Mouse (Mus musculus) myocyte (in vitro differentiated cells): Measurements from ENCODE around the gene Chrne. TPM values are rescaled to one million over a fixed set of nuclear protein-coding genes. Genes with fewer than 3 reads are reported as not detected.

Experiments
- H3K27me3 ChIP-seq: one replicate; pipeline ENCODE4 v1.6.1; 2011; ENCODE audit not compliant: control insufficient read depth, insufficient read depth, insufficient read length
- H3K36me3 ChIP-seq: one replicate; pipeline ENCODE4 v1.6.1; 2011; ENCODE audit not compliant: control insufficient read depth, insufficient read depth
- H3K4me2 ChIP-seq: one replicate; pipeline ENCODE4 v1.6.1; 2011; ENCODE audit warnings: low read depth, control low read depth
- H3K4me3 ChIP-seq: one replicate; pipeline ENCODE4 v1.5.1; 2011; ENCODE audit warnings: mild to moderate bottlenecking, control low read depth, moderate library complexity
- H3K79me2 ChIP-seq: one replicate; pipeline ENCODE4 v1.6.1; 2011; ENCODE audit not compliant: control insufficient read depth, insufficient read depth
- H3ac ChIP-seq: one replicate; pipeline ENCODE4 v1.6.1; 2011; ENCODE audit not compliant: control insufficient read depth, insufficient read length
- CEBPB ChIP-seq: IDR thresholded peaks from 2 replicates; pipeline ENCODE4 v1.6.1; 2011; ENCODE audit warnings: mild to moderate bottlenecking, moderate library complexity; ENCODE audit not compliant: poor library complexity, insufficient read depth, severe bottlenecking
- MAX ChIP-seq: IDR thresholded peaks from one replicate; pipeline ENCODE4 v1.6.1; 2011; ENCODE audit warnings: low read depth, mild to moderate bottlenecking, control low read depth
- MYOD1 ChIP-seq, 3 experiments: IDR thresholded peaks; one replicate each; pipeline ENCODE4 v1.6.1; 2011; ENCODE audit warnings: control low read depth in 2 of 3, low read depth in 2 of 3, mild to moderate bottlenecking in 2 of 3, moderate library complexity in 1 of 3; ENCODE audit not compliant: insufficient read length in 2 of 3, control insufficient read depth in 1 of 3
- MYOG ChIP-seq, 3 experiments: IDR thresholded peaks; one replicate each; pipeline ENCODE4 v1.6.1; 2011; ENCODE audit warnings: control low read depth in 2 of 3, low read depth in 2 of 3, mild to moderate bottlenecking in 2 of 3; ENCODE audit not compliant: insufficient read length in 2 of 3, control insufficient read depth in 1 of 3, insufficient read depth in 1 of 3
- POLR2A ChIP-seq: IDR thresholded peaks from one replicate; pipeline ENCODE4 v1.6.1; 2011; ENCODE audit warnings: low read depth, mild to moderate bottlenecking, control low read depth, moderate library complexity; ENCODE audit not compliant: insufficient read length
- POLR2AphosphoS2 ChIP-seq: IDR thresholded peaks from one replicate; pipeline ENCODE4 v1.6.1; 2011; ENCODE audit warnings: low read depth, control low read depth; ENCODE audit not compliant: insufficient read length
- REST ChIP-seq: IDR thresholded peaks from one replicate; pipeline ENCODE4 v1.6.1; 2011; ENCODE audit warnings: mild to moderate bottlenecking, control low read depth, moderate library complexity; ENCODE audit not compliant: insufficient read depth, insufficient read length
- SRF ChIP-seq: IDR thresholded peaks from one replicate; pipeline ENCODE4 v1.6.1; 2011; ENCODE audit warnings: low read depth; ENCODE audit not compliant: control insufficient read depth, insufficient read length
- TCF12 ChIP-seq: IDR thresholded peaks from one replicate; pipeline ENCODE4 v1.6.1; 2011; ENCODE audit warnings: mild to moderate bottlenecking, control low read depth; ENCODE audit not compliant: poor library complexity, insufficient read depth, severe bottlenecking
- TCF3 ChIP-seq: IDR thresholded peaks from one replicate; pipeline ENCODE4 v1.6.1; 2011; ENCODE audit warnings: low read depth, control low read depth; ENCODE audit not compliant: insufficient read length
- USF1 ChIP-seq: IDR thresholded peaks from one replicate; pipeline ENCODE4 v1.6.1; 2011; ENCODE audit warnings: low read depth, mild to moderate bottlenecking, control low read depth, moderate library complexity
- polyA plus RNA-seq: library from polyadenylated mRNA; unstranded; fragments of >200 nt; fragmentation: generic; extraction: Trizol; gene quantifications from one replicate; pipeline ENCODE4 v1.2.1, GENCODE M21; 2012; ENCODE audit warnings: missing spikeins

Chrne gene
- polyA plus RNA-seq, 1 experiment, result 5.3 TPM

GRCm38 (mm10) chr11:70647716-70648420 is 28.9 kb upstream of the Chrne start:
- peak; percentile 46 for TF ChIP-seq POLR2A
- no peak for TF ChIP-seq MYOG (IDR thresholded peaks at IDR 0.05; ENCODE audit: control insufficient read depth in 1 of 3, insufficient read depth in 1 of 3, insufficient read length in 2 of 3, low read depth in 2 of 3)
- no peak for TF ChIP-seq CEBPB
- no peak for TF ChIP-seq USF1
- TF ChIP-seq POLR2AphosphoS2, result peak; percentile 95
- Histone ChIP-seq H3ac (peak overlapping the region; percentile 62), H3K79me2 (peaks cover 48% of the 10 kb centered on the region), H3K36me3 (peaks cover 43% of the 10 kb centered on the region), H3K4me2 (peak overlapping the region; percentile 95), H3K27me3 (no peaks in the 10 kb centered on the region), H3K4me3 (peak overlapping the region; percentile 62)

GRCm38 (mm10) chr11:70646691-70647650 is 28.0 kb upstream of the Chrne start, which contains the start of the genes Rnf167 and Slc25a11:
Gene Rnf167, plus strand, starts transcription at chr11:70647235.
Gene Slc25a11, minus strand, starts transcription at chr11:70647479.
- TF ChIP-seq MYOG (IDR thresholded peaks at IDR 0.05; ENCODE audit: control insufficient read depth in 1 of 3, insufficient read depth in 1 of 3, insufficient read length in 2 of 3, low read depth in 2 of 3) (peak in 2 of 3 experiments; percentile 46), MAX (no peak), POLR2AphosphoS2 (peak; percentile 89), TCF3 (no peak), POLR2A (peak; percentile 95), MYOD1 (IDR thresholded peaks at IDR 0.05; ENCODE audit: control insufficient read depth in 1 of 3, insufficient read length in 2 of 3, low read depth in 2 of 3) (peak in 1 of 3 experiments; percentile 35)
- Histone ChIP-seq H3K79me2 (peaks cover 39% of the 10 kb centered on the region), H3K36me3 (peaks cover 35% of the 10 kb centered on the region), H3K4me2 (peak within 1 kb of the TSS; percentile 95), H3ac (peak within 1 kb of the TSS; percentile 62), H3K27me3 (no peaks in the 10 kb centered on the region), H3K4me3 (peak within 1 kb of the TSS; percentile 62)

GRCm38 (mm10) chr11:70646259-70646555 is 27.2 kb upstream of the Chrne start:
- Histone ChIP-seq H3K27me3 (no peaks in the 10 kb centered on the region), H3K79me2 (peaks cover 31% of the 10 kb centered on the region), H3ac (peak overlapping the region; percentile 62), H3K36me3 (peaks cover 33% of the 10 kb centered on the region), H3K4me2 (peak overlapping the region; percentile 91), H3K4me3 (peak overlapping the region; percentile 62)
- TF ChIP-seq TCF12 (no peak), REST (no peak), TCF3 (no peak), MAX (no peak), SRF (no peak), POLR2AphosphoS2 (no peak), USF1 (no peak)

GRCm38 (mm10) chr11:70645461-70646258 is 26.6 kb upstream of the Chrne start:
- H3K4me3 ChIP-seq, result peak overlapping the region; percentile 62
- TF ChIP-seq MYOD1 (IDR thresholded peaks at IDR 0.05; ENCODE audit: control insufficient read depth in 1 of 3, insufficient read length in 2 of 3, low read depth in 2 of 3) (no peak), MAX (no peak), USF1 (no peak), TCF12 (no peak), TCF3 (no peak)
- peaks cover 28% of the 10 kb centered on the region for H3K36me3 ChIP-seq
- peak overlapping the region; percentile 91 for H3K4me2 ChIP-seq
- peak overlapping the region; percentile 62 for H3ac ChIP-seq
- H3K27me3 ChIP-seq, result no peaks in the 10 kb centered on the region
- H3K79me2 ChIP-seq, result peaks cover 26% of the 10 kb centered on the region

GRCm38 (mm10) chr11:70644564-70645103 is 25.6 kb upstream of the Chrne start:
- H3K27me3 ChIP-seq, result no peaks in the 10 kb centered on the region
- TF ChIP-seq MYOG (IDR thresholded peaks at IDR 0.05; ENCODE audit: control insufficient read depth in 1 of 3, insufficient read depth in 1 of 3, insufficient read length in 2 of 3, low read depth in 2 of 3) (no peak), MYOD1 (IDR thresholded peaks at IDR 0.05; ENCODE audit: control insufficient read depth in 1 of 3, insufficient read length in 2 of 3, low read depth in 2 of 3) (no peak), POLR2A (no peak)
- no peak overlapping the region for H3ac ChIP-seq
- peaks cover 15% of the 10 kb centered on the region for H3K79me2 ChIP-seq
- H3K4me3 ChIP-seq, result no peak overlapping the region
- H3K4me2 ChIP-seq, result no peak overlapping the region
- H3K36me3 ChIP-seq, result peaks cover 18% of the 10 kb centered on the region
